Mouse (Mus musculus): ENCODE data around the gene Rrbp1.

DNA sequence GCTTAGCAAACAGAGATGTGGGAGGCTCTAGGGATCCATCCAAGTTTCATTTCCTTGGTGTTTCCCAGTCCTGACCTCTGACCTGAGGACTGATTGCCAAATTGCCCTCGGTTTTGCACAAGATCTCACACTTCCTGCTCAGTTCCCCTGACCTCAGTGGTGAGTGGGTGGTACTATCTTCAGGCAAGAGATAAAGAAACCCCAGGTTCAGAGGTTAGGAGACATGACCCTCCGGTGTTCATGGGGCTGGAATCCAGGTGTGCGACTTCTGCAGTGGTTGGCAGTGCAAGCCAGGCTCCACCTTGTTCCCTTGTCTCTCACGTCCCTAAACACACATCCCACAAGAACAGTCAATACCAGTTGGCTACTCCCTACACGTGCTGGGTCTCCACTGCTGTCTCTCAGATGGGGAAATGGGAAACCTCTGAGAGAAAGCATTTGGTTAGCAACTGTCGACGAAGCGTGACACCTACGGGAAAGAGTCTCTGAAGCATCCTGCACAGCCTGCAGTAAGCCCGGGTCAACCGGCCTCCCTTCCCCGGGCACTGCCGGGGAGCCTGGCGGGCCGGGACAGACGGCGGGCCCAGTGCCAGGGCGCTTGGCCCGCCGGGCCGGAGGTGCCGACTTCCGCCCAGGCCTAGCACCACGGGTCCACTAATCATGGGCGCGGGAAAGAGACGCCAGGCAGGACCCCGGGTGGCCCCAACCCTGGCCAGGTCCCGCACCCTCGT lies 1.3 kb downstream of the Rrbp1 start:
- TF ChIP-seq CTCF (IDR thresholded peaks at IDR 0.05; ENCODE audit: low read depth) (no peak), EP300 (IDR thresholded peaks at IDR 0.05; ENCODE audit: low read depth) (peak; percentile 77)
